Mouse (Mus musculus) embryonic facial prominence, embryonic 14.5 days (tissue): ENCODE measurements at regions not wholly inside any gene's neighbourhood (a gene's known extent, or its start where the extent isn't known, plus 50 kb on each side); places are given as distances from the start of the nearest gene placed in this dataset.

ENCODE experiments used
- ATAC-seq: fragments of 200-750 bp; cut with Nextera tagmentation; 2 replicates; pipeline ENCODE4 v1.8.0; 2017; ENCODE audit warnings: low read depth, moderate number of reproducible peaks, moderate TSS enrichment
- DNase-seq: peaks from one replicate; pipeline ENCODE4 v3.0.0-alpha.2; 2015; ENCODE audit warnings: low spot score
- H3K27ac ChIP-seq: fragments of 300-500 bp; sonication (generic); replicated peaks from 2 replicates; pipeline ENCODE4 v1.5.1; 2014; ENCODE audit warnings: low read depth, mild to moderate bottlenecking, low read length, moderate library complexity
- H3K27me3 ChIP-seq: fragments of 300-500 bp; sonication (generic); replicated peaks from 2 replicates; pipeline ENCODE4 v1.6.1; 2014; ENCODE audit warnings: low read length; ENCODE audit not compliant: control insufficient read depth, insufficient read depth
- H3K36me3 ChIP-seq: fragments of 300-500 bp; sonication (generic); 2 replicates; pipeline ENCODE4 v1.6.1; 2014; ENCODE audit warnings: low read length, mixed read lengths; ENCODE audit not compliant: control insufficient read depth, insufficient read depth
- H3K4me1 ChIP-seq: fragments of 300-500 bp; sonication (generic); 2 replicates; pipeline ENCODE4 v1.6.1; 2014; ENCODE audit warnings: antibody characterized with exemption, low read length; ENCODE audit not compliant: control insufficient read depth, insufficient read depth
- H3K4me2 ChIP-seq: fragments of 300-500 bp; sonication (generic); 2 replicates; pipeline ENCODE4 v1.6.1; 2014; ENCODE audit warnings: low read depth, mild to moderate bottlenecking, low read length, moderate library complexity, mixed read lengths
- H3K4me3 ChIP-seq: fragments of 300-500 bp; sonication (generic); 2 replicates; pipeline ENCODE4 v1.5.1; 2014; ENCODE audit warnings: low read depth, mild to moderate bottlenecking, low read length
- H3K9ac ChIP-seq: fragments of 300-500 bp; sonication (generic); 2 replicates; pipeline ENCODE4 v1.6.1; 2014; ENCODE audit warnings: low read depth, mild to moderate bottlenecking, low read length, moderate library complexity, mixed read lengths
- H3K9me3 ChIP-seq: fragments of 300-500 bp; sonication (generic); 2 replicates; pipeline ENCODE4 v1.6.1; 2016; ENCODE audit warnings: low read length; ENCODE audit not compliant: control insufficient read depth
- WGBS: fragments of 180-500 bp; shearing (Covaris S2); extraction: QIAGEN DNeasy Blood & Tissue Kit; methylation state at CpG from one replicate; pipeline ENCODE4 v1.1.7; 2014; 5-methylcytosine and 5-hydroxymethylcytosine counted together

GRCm38 (mm10) chr17:65169981-65170617, 334.2 kb upstream of the 4930583I09Rik start:
- Histone ChIP-seq H3K27ac (no peak overlapping the region), H3K36me3 (no peaks in the 10 kb centered on the region), H3K4me3 (no peak overlapping the region), H3K9me3 (no peaks in the 10 kb centered on the region), H3K4me2 (no peak overlapping the region), H3K27me3 (no peaks in the 10 kb centered on the region), H3K9ac (no peak overlapping the region), H3K4me1 (no peaks in the 10 kb centered on the region)
- ATAC-seq (no peak), DNase-seq (no peak)
- WGBS: 66% methylated on average over 4 of the region's 4 CpGs

GRCm38 (mm10) chr17:65146376-65146775, 310.5 kb upstream of the 4930583I09Rik start:
- Histone ChIP-seq H3K9me3 (0 out of 2 replicates have a peak, but pooled peaks cover 10% of the 10 kb centered on the region), H3K27me3 (no peaks in the 10 kb centered on the region), H3K36me3 (no peaks in the 10 kb centered on the region), H3K4me1 (no peaks in the 10 kb centered on the region), H3K27ac (0 out of 2 replicates have a peak overlapping the region, but pooled peaks have one; percentile 1), H3K4me3 (no peak overlapping the region), H3K9ac (no peak overlapping the region), H3K4me2 (no peak overlapping the region)
- ATAC-seq (no peak), DNase-seq (peak; percentile 9)
- WGBS: 83% methylated on average over 2 of the region's 2 CpGs

DNA sequence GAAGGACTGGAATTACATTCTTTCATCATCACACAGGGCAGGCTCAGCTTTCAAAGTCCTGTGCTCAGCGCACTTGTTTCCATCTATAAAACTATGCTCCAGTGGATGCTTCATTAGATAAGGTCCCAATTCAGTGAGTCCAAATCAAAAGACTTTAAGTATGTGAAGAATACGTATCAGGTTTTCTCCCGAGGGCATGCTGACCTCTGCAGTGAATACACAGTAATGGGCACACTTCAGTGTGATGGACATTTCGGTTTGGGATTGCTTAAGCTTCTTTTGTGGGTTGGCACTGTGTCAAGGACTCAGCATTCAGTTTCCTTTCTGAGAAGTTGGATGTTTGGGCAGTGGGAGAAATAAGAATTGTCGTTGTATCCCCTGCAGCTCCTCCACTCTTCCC, 278.8 kb upstream of the 4930583I09Rik start:
- Histone ChIP-seq H3K9ac (no peak overlapping the region), H3K4me3 (no peak overlapping the region), H3K36me3 (no peaks in the 10 kb centered on the region), H3K27me3 (no peaks in the 10 kb centered on the region), H3K27ac (no peak overlapping the region), H3K4me2 (no peak overlapping the region), H3K9me3 (no peaks in the 10 kb centered on the region), H3K4me1 (no peaks in the 10 kb centered on the region)
- DNase-seq (peak; percentile 53), ATAC-seq (peak; percentile 30; the same call in 1 of the 2 replicates)
- 66% methylated on average over 5 of the region's 5 CpGs for WGBS

- H3K9me3 ChIP-seq: no peaks in the 10 kb centered on the region
- H3K27ac ChIP-seq: no peak overlapping the region
- WGBS: 70% methylated on average over 3 of the region's 3 CpGs
- H3K36me3 ChIP-seq: no peaks in the 10 kb centered on the region
- no peaks in the 10 kb centered on the region for H3K4me1 ChIP-seq
- H3K9ac ChIP-seq: no peak overlapping the region
- no peak overlapping the region for H3K4me3 ChIP-seq
- DNase-seq: no peak
- no peak for ATAC-seq
- H3K27me3 ChIP-seq: no peaks in the 10 kb centered on the region
- no peak overlapping the region for H3K4me2 ChIP-seq
Observed at GRCm38 (mm10) chr17:65113121-65113520, 277.2 kb upstream of the 4930583I09Rik start.

DNA sequence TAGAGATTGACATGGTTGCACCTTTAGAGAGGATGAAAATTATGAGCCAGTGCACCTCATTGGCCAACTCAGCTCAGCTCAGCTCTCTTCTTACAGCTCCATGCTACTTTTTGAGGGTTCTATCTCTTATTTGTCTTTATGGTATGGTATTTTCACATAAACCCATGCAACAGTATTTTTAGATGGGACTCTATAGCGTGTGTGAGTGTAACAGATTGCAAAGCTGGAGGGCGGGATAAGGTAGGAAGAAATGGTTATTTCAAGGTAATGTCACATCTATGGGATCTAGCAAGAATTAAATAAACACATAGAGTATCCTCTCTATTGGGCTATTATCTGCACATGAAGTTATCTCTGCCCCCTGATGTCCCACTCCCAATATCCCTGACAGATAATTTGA, 269.8 kb upstream of the 4930583I09Rik start:
- Histone ChIP-seq H3K4me1 (no peaks in the 10 kb centered on the region), H3K4me2 (no peak overlapping the region), H3K36me3 (no peaks in the 10 kb centered on the region), H3K9ac (no peak overlapping the region), H3K9me3 (no peaks in the 10 kb centered on the region), H3K27ac (no peak overlapping the region), H3K4me3 (no peak overlapping the region), H3K27me3 (no peaks in the 10 kb centered on the region)
- DNase-seq (no peak), ATAC-seq (no peak)
- WGBS: 95% methylated on average over 2 of the region's 2 CpGs

- peak; percentile 18; the same call in 1 of the 2 replicates for ATAC-seq
- WGBS: 59% methylated on average over 6 of the region's 6 CpGs
- no peaks in the 10 kb centered on the region for H3K9me3 ChIP-seq
Observed at GRCm38 (mm10) chr17:65101157-65101556, 265.3 kb upstream of the 4930583I09Rik start.

GRCm38 (mm10) chr17:65082249-65082648, 246.4 kb upstream of the 4930583I09Rik start:
- ATAC-seq (no peak), DNase-seq (no peak)
- Histone ChIP-seq H3K27ac (no peak overlapping the region), H3K4me1 (no peaks in the 10 kb centered on the region), H3K4me2 (no peak overlapping the region), H3K4me3 (no peak overlapping the region), H3K9me3 (no peaks in the 10 kb centered on the region), H3K36me3 (no peaks in the 10 kb centered on the region), H3K9ac (no peak overlapping the region), H3K27me3 (no peaks in the 10 kb centered on the region)
- 91% methylated on average over 8 of the region's 8 CpGs for WGBS

More at GRCm38 (mm10) chr17:65101157-65101556, 265.3 kb upstream of the 4930583I09Rik start:
- Histone ChIP-seq H3K36me3 (no peaks in the 10 kb centered on the region), H3K27me3 (no peaks in the 10 kb centered on the region), H3K9ac (no peak overlapping the region), H3K27ac (no peak overlapping the region), H3K4me2 (no peak overlapping the region), H3K4me3 (no peak overlapping the region), H3K4me1 (no peaks in the 10 kb centered on the region)
- peak; percentile 52 for DNase-seq

- Histone ChIP-seq H3K27ac (no peak overlapping the region), H3K27me3 (no peaks in the 10 kb centered on the region), H3K4me1 (no peaks in the 10 kb centered on the region), H3K36me3 (no peaks in the 10 kb centered on the region), H3K9me3 (no peaks in the 10 kb centered on the region), H3K9ac (no peak overlapping the region), H3K4me3 (no peak overlapping the region), H3K4me2 (no peak overlapping the region)
- peak; percentile 33; the same call in 1 of the 2 replicates for ATAC-seq
- WGBS: 58% methylated on average over 2 of the region's 2 CpGs
- no peak for DNase-seq
Observed at GRCm38 (mm10) chr17:65081779-65082086, 245.9 kb upstream of the 4930583I09Rik start.

DNA sequence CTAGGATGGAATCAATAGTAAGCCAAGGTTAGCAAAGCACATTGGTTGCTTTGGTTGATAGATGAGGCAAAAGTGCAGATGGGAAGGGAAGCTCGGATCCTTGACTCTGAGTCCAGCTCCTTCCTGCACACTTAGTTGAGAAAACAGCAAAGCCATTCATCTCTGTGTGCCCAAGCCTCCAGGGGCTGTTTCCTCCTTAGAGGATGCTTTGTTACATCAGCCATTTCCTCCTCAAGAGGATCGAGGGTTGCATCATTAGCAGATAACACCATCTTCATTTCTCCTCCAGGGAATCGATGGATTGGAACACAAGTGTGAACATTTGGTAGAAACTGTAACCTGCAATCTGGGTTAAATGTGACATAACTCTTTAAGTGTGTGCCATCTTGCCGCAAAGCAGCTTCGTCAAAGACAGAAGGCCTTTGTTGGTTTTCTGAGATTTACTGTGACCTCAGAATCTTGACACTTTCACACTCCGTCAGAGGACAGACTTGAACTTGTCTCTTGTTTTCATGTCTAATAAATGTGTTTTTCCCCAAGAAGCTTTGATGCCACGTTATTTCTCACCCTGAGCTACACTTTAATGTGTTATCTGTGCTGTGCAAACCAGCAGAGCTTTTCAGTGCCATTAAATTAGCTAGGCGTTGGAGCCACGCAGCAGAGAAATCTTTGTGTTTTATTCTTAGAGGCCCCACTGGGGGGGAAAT, 245.4 kb upstream of the 4930583I09Rik start:
- 49% methylated on average over 9 of the region's 9 CpGs for WGBS
- H3K4me1 ChIP-seq: no peaks in the 10 kb centered on the region
- peak; percentile 38 for DNase-seq
- no peaks in the 10 kb centered on the region for H3K9me3 ChIP-seq
- H3K27me3 ChIP-seq: no peaks in the 10 kb centered on the region
- no peak overlapping the region for H3K9ac ChIP-seq
- no peak overlapping the region for H3K4me3 ChIP-seq
- ATAC-seq: peak; percentile 70; the same call in 1 of the 2 replicates
- H3K4me2 ChIP-seq: no peak overlapping the region
- no peak overlapping the region for H3K27ac ChIP-seq
- no peaks in the 10 kb centered on the region for H3K36me3 ChIP-seq
